Mouse (Mus musculus) kidney, adult 11 months (tissue): Measurements from ENCODE around the gene Trpc5.

Source experiments
- DNase-seq: peaks from one replicate; pipeline ENCODE4 v3.0.0; 2022

Trpc5 gene

GRCm38 (mm10) chrX:144335332-144336015 lies 352.5 kb downstream of the Trpc5 start:
- no peak for DNase-seq
